Mouse (Mus musculus): ENCODE measurements at regions not wholly inside any gene's neighbourhood (a gene's known extent, or its start where the extent isn't known, plus 50 kb on each side); places are given as distances from the start of the nearest gene placed in this dataset.

GRCm38 (mm10) chr5:116934151-116934550 is 181.8 kb downstream of the Suds3 start:
- DNase-seq (ENCODE audit: low spot score) (no peak), ATAC-seq (replicated peaks; ENCODE audit: low FRiP score) (no peak)
- 57% methylated on average over 3 of the region's 3 CpGs for WGBS
- H3K4me3 ChIP-seq (ENCODE audit: low read depth, low read length), result no peak overlapping the region
- no peaks in the 10 kb centered on the region for H3K9me3 ChIP-seq (ENCODE audit: control insufficient read depth, low read length)
- H3K4me1 ChIP-seq (replicated peaks; ENCODE audit: control insufficient read depth, insufficient read depth, low read length), result no peaks in the 10 kb centered on the region
- H3K27me3 ChIP-seq (replicated peaks; ENCODE audit: control insufficient read depth, insufficient read depth, low read length), result no peaks in the 10 kb centered on the region
- H3K36me3 ChIP-seq (ENCODE audit: control insufficient read depth, insufficient read depth, low read length), result no peaks in the 10 kb centered on the region
- H3K27ac ChIP-seq (ENCODE audit: low read depth, low read length), result no peak overlapping the region
- H3K9ac ChIP-seq (ENCODE audit: low read depth, low read length), result no peak overlapping the region
- H3K4me2 ChIP-seq, result no peak overlapping the region

DNA sequence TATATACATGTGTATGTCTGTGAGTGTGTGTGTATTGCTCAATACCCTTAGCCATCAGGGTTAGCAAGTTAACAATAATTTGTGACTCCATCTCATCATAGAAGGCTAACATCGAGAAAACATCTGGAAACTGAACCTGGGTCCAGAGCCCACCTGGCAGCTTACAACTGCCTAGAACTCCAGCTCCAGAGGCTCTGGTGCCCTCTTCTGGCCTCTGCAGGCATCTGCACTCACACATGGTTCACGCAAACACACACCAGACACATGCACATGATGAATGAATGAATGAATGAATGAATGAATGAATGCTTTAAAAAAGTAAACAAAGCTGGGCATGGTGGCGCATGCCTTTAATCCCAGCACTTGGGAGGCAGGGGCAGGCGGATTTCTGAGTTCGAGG is 182.8 kb downstream of the Suds3 start:
- H3K27ac ChIP-seq (ENCODE audit: low read depth, low read length), result no peak overlapping the region
- WGBS, result 83% methylated on average over 5 of the region's 5 CpGs
- H3K4me1 ChIP-seq (replicated peaks; ENCODE audit: control insufficient read depth, insufficient read depth, low read length), result no peaks in the 10 kb centered on the region

DNA sequence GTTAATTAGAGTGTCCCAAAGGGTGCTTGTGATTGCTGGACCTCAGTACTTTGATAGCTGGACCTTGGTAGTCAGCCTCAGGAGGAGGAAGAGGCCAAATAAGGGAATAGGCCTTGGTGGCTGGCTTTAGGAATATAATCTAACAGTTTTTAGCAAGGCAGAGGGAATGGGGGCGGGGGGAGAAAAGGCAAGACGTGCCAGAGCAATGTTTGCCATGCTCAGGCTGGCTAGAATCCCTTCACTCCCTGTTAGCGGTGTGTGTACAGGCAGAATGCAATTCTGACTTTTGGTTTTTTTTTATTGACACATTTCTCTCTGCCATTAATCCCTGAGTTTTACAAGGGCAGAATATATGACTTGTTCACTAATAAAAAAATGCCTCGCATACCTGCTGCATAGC is 192.2 kb downstream of the Suds3 start:
- Histone ChIP-seq H3K4me2 (no peak overlapping the region), H3K9me3 (ENCODE audit: control insufficient read depth, low read length) (peaks cover 2% of the 10 kb centered on the region; the same call in 1 of the 2 replicates), H3K9ac (ENCODE audit: low read depth, low read length) (no peak overlapping the region), H3K27me3 (replicated peaks; ENCODE audit: control insufficient read depth, insufficient read depth, low read length) (no peaks in the 10 kb centered on the region), H3K36me3 (ENCODE audit: control insufficient read depth, insufficient read depth, low read length) (no peaks in the 10 kb centered on the region), H3K4me1 (replicated peaks; ENCODE audit: control insufficient read depth, insufficient read depth, low read length) (no peaks in the 10 kb centered on the region), H3K27ac (ENCODE audit: low read depth, low read length) (no peak overlapping the region), H3K4me3 (ENCODE audit: low read depth, low read length) (no peak overlapping the region)
- DNase-seq (ENCODE audit: low spot score), result no peak
- ATAC-seq (replicated peaks; ENCODE audit: low FRiP score), result no peak
- 63% methylated on average over 4 of the region's 4 CpGs for WGBS

More for the DNA sequence above, 182.8 kb downstream of the Suds3 start:
- DNase-seq (ENCODE audit: low spot score), result no peak
- H3K36me3 ChIP-seq (ENCODE audit: control insufficient read depth, insufficient read depth, low read length), result no peaks in the 10 kb centered on the region
- no peak overlapping the region for H3K4me2 ChIP-seq
- H3K9ac ChIP-seq (ENCODE audit: low read depth, low read length), result no peak overlapping the region
- H3K9me3 ChIP-seq (ENCODE audit: control insufficient read depth, low read length), result no peaks in the 10 kb centered on the region
- H3K27me3 ChIP-seq (replicated peaks; ENCODE audit: control insufficient read depth, insufficient read depth, low read length), result no peaks in the 10 kb centered on the region
- H3K4me3 ChIP-seq (ENCODE audit: low read depth, low read length), result no peak overlapping the region
- no peak for ATAC-seq (replicated peaks; ENCODE audit: low FRiP score)

GRCm38 (mm10) chr5:116922059-116922671 is 193.7 kb downstream of the Suds3 start:
- H3K9me3 ChIP-seq (ENCODE audit: control insufficient read depth, low read length), result peaks cover 2% of the 10 kb centered on the region; the same call in 1 of the 2 replicates
- ATAC-seq (replicated peaks; ENCODE audit: low FRiP score) (no peak), DNase-seq (ENCODE audit: low spot score) (no peak)
- H3K9ac ChIP-seq (ENCODE audit: low read depth, low read length), result no peak overlapping the region
- 74% methylated on average over 17 of the region's 17 CpGs for WGBS
- no peak overlapping the region for H3K4me2 ChIP-seq
- no peaks in the 10 kb centered on the region for H3K27me3 ChIP-seq (replicated peaks; ENCODE audit: control insufficient read depth, insufficient read depth, low read length)
- no peaks in the 10 kb centered on the region for H3K36me3 ChIP-seq (ENCODE audit: control insufficient read depth, insufficient read depth, low read length)
- no peaks in the 10 kb centered on the region for H3K4me1 ChIP-seq (replicated peaks; ENCODE audit: control insufficient read depth, insufficient read depth, low read length)
- H3K4me3 ChIP-seq (ENCODE audit: low read depth, low read length), result no peak overlapping the region
- no peak overlapping the region for H3K27ac ChIP-seq (ENCODE audit: low read depth, low read length)

GRCm38 (mm10) chr5:116914876-116915275 is 201.0 kb downstream of the Suds3 start:
- 37% methylated on average over 12 of the region's 12 CpGs for WGBS
- no peak overlapping the region for H3K27ac ChIP-seq (ENCODE audit: low read depth, low read length)
- H3K4me2 ChIP-seq, result no peak overlapping the region
- no peaks in the 10 kb centered on the region for H3K36me3 ChIP-seq (ENCODE audit: control insufficient read depth, insufficient read depth, low read length)
- no peaks in the 10 kb centered on the region for H3K4me1 ChIP-seq (replicated peaks; ENCODE audit: control insufficient read depth, insufficient read depth, low read length)
- peaks cover 2% of the 10 kb centered on the region; the same call in 1 of the 2 replicates for H3K9me3 ChIP-seq (ENCODE audit: control insufficient read depth, low read length)
- ATAC-seq (replicated peaks; ENCODE audit: low FRiP score) (no peak), DNase-seq (ENCODE audit: low spot score) (peak; percentile 33)
- H3K27me3 ChIP-seq (replicated peaks; ENCODE audit: control insufficient read depth, insufficient read depth, low read length), result no peaks in the 10 kb centered on the region
- no peak overlapping the region for H3K9ac ChIP-seq (ENCODE audit: low read depth, low read length)
- no peak overlapping the region for H3K4me3 ChIP-seq (ENCODE audit: low read depth, low read length)

DNA sequence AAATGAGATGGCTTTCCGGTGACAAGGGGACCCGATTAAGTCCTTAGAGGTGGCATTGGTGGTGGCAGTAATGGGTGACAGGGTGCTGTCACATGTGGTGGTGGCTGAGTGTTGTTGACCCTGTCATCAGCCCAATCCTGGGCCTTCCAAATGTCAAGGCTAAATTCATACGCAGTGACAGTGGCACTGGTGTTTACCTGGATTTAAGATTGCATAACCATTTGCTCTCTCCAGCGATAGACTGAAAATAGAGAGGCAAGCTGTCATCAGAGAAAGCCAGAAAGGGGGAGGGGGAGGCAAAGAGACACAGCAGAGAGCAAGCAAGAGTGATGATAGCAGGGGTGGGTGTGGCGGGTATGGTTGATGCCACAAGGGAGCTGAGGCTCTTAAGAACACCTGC is 215.1 kb downstream of the Suds3 start:
- no peak for ATAC-seq (replicated peaks; ENCODE audit: low FRiP score)
- H3K36me3 ChIP-seq (ENCODE audit: control insufficient read depth, insufficient read depth, low read length), result no peaks in the 10 kb centered on the region
- H3K4me3 ChIP-seq (ENCODE audit: low read depth, low read length), result no peak overlapping the region
- 74% methylated on average over 5 of the region's 5 CpGs for WGBS
- peaks cover 5% of the 10 kb centered on the region; the same call in 1 of the 2 replicates for H3K9me3 ChIP-seq (ENCODE audit: control insufficient read depth, low read length)
- no peak for DNase-seq (ENCODE audit: low spot score)
- no peak overlapping the region for H3K4me2 ChIP-seq
- H3K4me1 ChIP-seq (replicated peaks; ENCODE audit: control insufficient read depth, insufficient read depth, low read length), result no peaks in the 10 kb centered on the region
- H3K27ac ChIP-seq (ENCODE audit: low read depth, low read length), result no peak overlapping the region
- H3K27me3 ChIP-seq (replicated peaks; ENCODE audit: control insufficient read depth, insufficient read depth, low read length), result no peaks in the 10 kb centered on the region
- no peak overlapping the region for H3K9ac ChIP-seq (ENCODE audit: low read depth, low read length)

GRCm38 (mm10) chr5:116897391-116897790 is 218.5 kb downstream of the Suds3 start:
- no peak for ATAC-seq (replicated peaks; ENCODE audit: low FRiP score)
- H3K4me1 ChIP-seq (replicated peaks; ENCODE audit: control insufficient read depth, insufficient read depth, low read length), result no peaks in the 10 kb centered on the region
- no peak overlapping the region for H3K4me2 ChIP-seq
- no peak overlapping the region for H3K9ac ChIP-seq (ENCODE audit: low read depth, low read length)
- WGBS, result 74% methylated on average over 5 of the region's 5 CpGs
- H3K9me3 ChIP-seq (ENCODE audit: control insufficient read depth, low read length), result 0 out of 2 replicates have a peak, but pooled peaks cover 3% of the 10 kb centered on the region
- DNase-seq (ENCODE audit: low spot score), result no peak
- H3K36me3 ChIP-seq (ENCODE audit: control insufficient read depth, insufficient read depth, low read length), result no peaks in the 10 kb centered on the region
- no peak overlapping the region for H3K4me3 ChIP-seq (ENCODE audit: low read depth, low read length)
- no peak overlapping the region for H3K27ac ChIP-seq (ENCODE audit: low read depth, low read length)
- no peaks in the 10 kb centered on the region for H3K27me3 ChIP-seq (replicated peaks; ENCODE audit: control insufficient read depth, insufficient read depth, low read length)

GRCm38 (mm10) chr5:116895036-116895783 is 220.7 kb downstream of the Suds3 start:
- no peak for ATAC-seq (replicated peaks; ENCODE audit: low FRiP score)

GRCm38 (mm10) chr5:116894575-116894974 is 221.3 kb downstream of the Suds3 start:
- no peaks in the 10 kb centered on the region for H3K4me1 ChIP-seq (replicated peaks; ENCODE audit: control insufficient read depth, insufficient read depth, low read length)
- no peaks in the 10 kb centered on the region for H3K36me3 ChIP-seq (ENCODE audit: control insufficient read depth, insufficient read depth, low read length)
- no peak overlapping the region for H3K27ac ChIP-seq (ENCODE audit: low read depth, low read length)
- ATAC-seq (replicated peaks; ENCODE audit: low FRiP score) (no peak), DNase-seq (ENCODE audit: low spot score) (no peak)
- 78% methylated on average over 6 of the region's 6 CpGs for WGBS
- no peak overlapping the region for H3K4me2 ChIP-seq
- no peak overlapping the region for H3K4me3 ChIP-seq (ENCODE audit: low read depth, low read length)
- H3K27me3 ChIP-seq (replicated peaks; ENCODE audit: control insufficient read depth, insufficient read depth, low read length), result no peaks in the 10 kb centered on the region
- H3K9ac ChIP-seq (ENCODE audit: low read depth, low read length), result no peak overlapping the region
- 0 out of 2 replicates have a peak, but pooled peaks cover 3% of the 10 kb centered on the region for H3K9me3 ChIP-seq (ENCODE audit: control insufficient read depth, low read length)

More at GRCm38 (mm10) chr5:116895036-116895783, 220.7 kb downstream of the Suds3 start:
- WGBS, result 73% methylated on average over 12 of the region's 12 CpGs
- Histone ChIP-seq H3K9ac (ENCODE audit: low read depth, low read length) (no peak overlapping the region), H3K9me3 (ENCODE audit: control insufficient read depth, low read length) (0 out of 2 replicates have a peak, but pooled peaks cover 3% of the 10 kb centered on the region), H3K4me1 (replicated peaks; ENCODE audit: control insufficient read depth, insufficient read depth, low read length) (no peaks in the 10 kb centered on the region), H3K27me3 (replicated peaks; ENCODE audit: control insufficient read depth, insufficient read depth, low read length) (no peaks in the 10 kb centered on the region), H3K4me3 (ENCODE audit: low read depth, low read length) (no peak overlapping the region), H3K4me2 (no peak overlapping the region), H3K27ac (ENCODE audit: low read depth, low read length) (no peak overlapping the region), H3K36me3 (ENCODE audit: control insufficient read depth, insufficient read depth, low read length) (no peaks in the 10 kb centered on the region)
- DNase-seq (ENCODE audit: low spot score), result no peak

All from liver, embryonic 11.5 days (tissue).